Mouse (Mus musculus) hindbrain, embryonic 11.5 days (tissue): ENCODE data around the gene Abhd12. TPM values are rescaled to one million over a fixed set of nuclear protein-coding genes. Genes with fewer than 3 reads are reported as not detected.

Source experiments
- ATAC-seq: fragments of 200-750 bp; cut with Nextera tagmentation; 2 replicates; pipeline ENCODE4 v1.8.0; 2017; ENCODE audit warnings: mild to moderate bottlenecking, moderate TSS enrichment, moderate library complexity; ENCODE audit not compliant: low FRiP score
- DNase-seq: peaks from one replicate; pipeline ENCODE4 v3.0.0-alpha.2; 2015; ENCODE audit warnings: low spot score
- H3K27ac ChIP-seq: fragments of 300-500 bp; sonication (generic); 2 replicates; pipeline ENCODE4 v1.5.1; 2014; ENCODE audit warnings: mild to moderate bottlenecking, low read depth, low read length
- H3K27me3 ChIP-seq: fragments of 300-500 bp; sonication (generic); 2 replicates; pipeline ENCODE4 v1.6.1; 2014; ENCODE audit warnings: mild to moderate bottlenecking, low read length, moderate library complexity, mixed read lengths; ENCODE audit not compliant: control insufficient read depth, insufficient read depth
- H3K36me3 ChIP-seq: fragments of 300-500 bp; sonication (generic); 2 replicates; pipeline ENCODE4 v1.6.1; 2014; ENCODE audit warnings: mild to moderate bottlenecking, low read length, moderate library complexity, mixed read lengths; ENCODE audit not compliant: control insufficient read depth, insufficient read depth
- H3K4me1 ChIP-seq: fragments of 300-500 bp; sonication (generic); replicated peaks from 2 replicates; pipeline ENCODE4 v1.6.1; 2014; ENCODE audit warnings: low read length, mixed read lengths; ENCODE audit not compliant: control insufficient read depth, insufficient read depth
- H3K4me2 ChIP-seq: fragments of 300-500 bp; sonication (generic); replicated peaks from 2 replicates; pipeline ENCODE4 v1.6.1; 2014; ENCODE audit warnings: mild to moderate bottlenecking, low read depth, low read length
- H3K4me3 ChIP-seq: fragments of 300-500 bp; sonication (generic); 2 replicates; pipeline ENCODE4 v1.5.1; 2014; ENCODE audit warnings: low read depth, low read length
- H3K9ac ChIP-seq: fragments of 300-500 bp; sonication (generic); 2 replicates; pipeline ENCODE4 v1.6.1; 2014; ENCODE audit warnings: low read depth, low read length
- H3K9me3 ChIP-seq: fragments of 300-500 bp; sonication (generic); 2 replicates; pipeline ENCODE4 v1.6.1; 2016; ENCODE audit warnings: low read length; ENCODE audit not compliant: control insufficient read depth
- WGBS: fragments of 180-500 bp; shearing (Covaris S2); extraction: QIAGEN DNeasy Blood & Tissue Kit; methylation state at CpG from one replicate; pipeline ENCODE4 v1.1.7; 2014; 5-methylcytosine and 5-hydroxymethylcytosine counted together
- polyA plus RNA-seq: library from polyadenylated mRNA; unstranded; fragments of >200 nt; fragmentation: Nextera tagmentation; extraction: Ambion mirVana; gene quantifications from 2 replicates; pipeline ENCODE4 v1.2.1, GENCODE M21; 2014

The Abhd12 gene
- polyA plus RNA-seq, 1 experiment from 2014 or later, result 56.2 TPM

DNA sequence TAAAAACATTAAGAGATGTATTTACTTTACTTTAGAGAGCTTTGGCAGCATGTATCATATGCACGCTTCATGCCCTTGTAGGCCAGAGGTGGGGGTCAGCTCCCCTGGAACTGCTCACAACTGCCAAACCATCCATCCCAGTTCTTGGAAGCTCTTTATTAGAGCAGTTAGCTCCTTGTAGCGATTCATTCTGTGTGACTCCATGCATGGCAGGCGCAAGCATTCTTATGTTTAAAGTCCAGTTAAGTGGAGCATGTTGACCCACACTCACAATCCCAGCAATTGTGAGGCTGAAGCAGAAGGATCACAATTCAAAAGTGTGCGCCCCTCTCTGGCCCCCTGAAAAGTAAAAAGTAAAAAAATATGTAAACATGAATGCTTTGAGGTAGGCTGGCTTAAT, 27.0 kb downstream of the Abhd12 start:
- Histone ChIP-seq H3K4me2 (no peak overlapping the region), H3K36me3 (no peaks in the 10 kb centered on the region), H3K9ac (no peak overlapping the region), H3K4me3 (no peak overlapping the region), H3K4me1 (no peaks in the 10 kb centered on the region), H3K9me3 (no peaks in the 10 kb centered on the region), H3K27me3 (no peaks in the 10 kb centered on the region), H3K27ac (no peak overlapping the region)
- DNase-seq (no peak), ATAC-seq (no peak)
- 86% methylated on average over 4 of the region's 4 CpGs for WGBS

DNA sequence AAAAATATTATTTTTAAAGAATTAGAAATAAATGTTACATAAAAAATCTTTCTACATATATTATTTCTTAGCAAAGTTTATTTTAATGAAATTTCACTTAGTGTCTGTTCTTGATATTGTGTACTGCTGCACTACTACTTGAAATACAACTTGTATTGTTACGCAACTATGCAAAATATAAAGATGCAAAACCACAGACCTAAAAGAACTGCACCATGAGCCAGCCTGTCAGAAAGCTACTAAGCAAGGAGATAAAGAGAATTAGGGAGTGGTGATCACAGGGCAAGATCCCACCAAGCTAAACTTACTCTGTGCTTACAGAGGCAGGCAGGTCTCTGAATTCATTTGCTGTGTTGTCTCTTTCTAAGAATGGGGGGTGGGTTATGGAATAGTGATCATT, 29.3 kb downstream of the Abhd12 start:
- ATAC-seq (no peak), DNase-seq (no peak)
- H3K27ac ChIP-seq, result no peak overlapping the region
- H3K27me3 ChIP-seq, result no peaks in the 10 kb centered on the region
- H3K4me2 ChIP-seq, result no peak overlapping the region
- WGBS, result 97% methylated on average over 1 of the region's 1 CpGs
- no peaks in the 10 kb centered on the region for H3K9me3 ChIP-seq
- no peaks in the 10 kb centered on the region for H3K4me1 ChIP-seq
- no peak overlapping the region for H3K4me3 ChIP-seq
- H3K9ac ChIP-seq, result no peak overlapping the region
- no peaks in the 10 kb centered on the region for H3K36me3 ChIP-seq

DNA sequence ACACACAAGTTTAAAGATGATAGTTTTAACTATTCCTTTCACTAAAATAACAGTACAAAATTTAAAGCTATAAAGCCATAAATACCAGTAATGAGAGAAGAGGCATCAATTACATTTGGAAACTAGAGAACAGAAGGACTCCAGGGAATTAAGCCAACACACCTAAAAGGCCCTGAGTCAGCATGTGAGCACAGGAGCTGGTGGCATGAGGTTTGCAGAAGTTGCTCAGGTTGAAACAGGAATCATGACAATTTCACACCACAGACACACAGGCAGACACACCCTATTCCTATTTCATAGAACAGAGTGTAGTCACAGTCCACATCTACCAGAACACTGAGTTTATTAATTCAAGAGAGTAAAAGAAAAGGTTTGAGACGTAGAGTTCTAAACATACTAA, 30.0 kb downstream of the Abhd12 start:
- no peaks in the 10 kb centered on the region for H3K4me1 ChIP-seq
- WGBS, result 97% methylated on average over 1 of the region's 1 CpGs
- H3K4me3 ChIP-seq, result no peak overlapping the region
- H3K4me2 ChIP-seq, result no peak overlapping the region
- H3K36me3 ChIP-seq, result no peaks in the 10 kb centered on the region
- no peak overlapping the region for H3K9ac ChIP-seq
- H3K27me3 ChIP-seq, result no peaks in the 10 kb centered on the region
- DNase-seq, result no peak
- no peak overlapping the region for H3K27ac ChIP-seq
- ATAC-seq, result no peak
- no peaks in the 10 kb centered on the region for H3K9me3 ChIP-seq

DNA sequence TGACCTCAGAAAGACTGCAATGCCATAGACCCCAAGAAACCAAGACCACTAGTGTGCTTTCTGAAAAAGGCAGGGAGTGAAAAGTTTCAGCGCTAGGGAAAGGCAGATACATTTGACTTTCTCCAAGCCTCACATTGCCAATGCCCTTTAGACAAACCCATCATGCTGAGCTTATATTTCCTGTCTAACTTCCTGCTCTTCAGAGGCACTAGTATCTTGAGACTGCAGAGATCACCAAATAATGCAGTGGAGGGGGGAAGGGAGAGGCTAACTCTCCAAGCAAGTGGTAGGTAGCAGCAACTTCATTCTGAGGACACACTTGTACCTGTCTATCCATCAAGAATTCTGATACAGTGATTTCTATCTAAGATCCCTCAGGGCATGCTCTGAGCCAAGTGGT, 35.1 kb downstream of the Abhd12 start:
- ATAC-seq, result no peak
- 92% methylated on average over 1 of the region's 1 CpGs for WGBS
- H3K4me2 ChIP-seq, result no peak overlapping the region

DNA sequence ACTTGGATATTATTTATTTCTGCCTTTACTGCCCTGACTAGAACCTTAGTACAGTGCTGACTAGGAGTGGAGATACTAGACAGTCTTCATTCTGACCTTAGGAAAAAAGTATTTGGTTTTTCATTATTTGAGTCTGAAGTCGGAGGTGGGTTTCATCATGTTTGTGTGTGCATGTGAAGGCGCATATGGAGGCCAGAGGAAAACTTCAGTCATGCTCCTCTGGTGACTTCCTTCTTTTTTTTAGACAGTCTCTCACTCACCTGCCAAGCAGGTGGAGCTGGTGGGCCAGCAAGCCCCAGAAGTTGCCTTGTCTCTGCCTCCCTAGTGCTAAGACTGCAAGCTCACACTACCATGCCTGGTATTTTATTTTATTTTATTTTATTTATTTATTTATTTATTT, 37.5 kb downstream of the Abhd12 start:
- ATAC-seq, result no peak
- Histone ChIP-seq H3K36me3 (no peaks in the 10 kb centered on the region), H3K4me2 (no peak overlapping the region), H3K27ac (no peak overlapping the region), H3K27me3 (no peaks in the 10 kb centered on the region), H3K9ac (no peak overlapping the region), H3K4me1 (no peaks in the 10 kb centered on the region), H3K9me3 (no peaks in the 10 kb centered on the region), H3K4me3 (no peak overlapping the region)
- no peak for DNase-seq
- 96% methylated on average over 2 of the region's 2 CpGs for WGBS

More for the DNA sequence above, 35.1 kb downstream of the Abhd12 start:
- DNase-seq, result no peak
- no peaks in the 10 kb centered on the region for H3K36me3 ChIP-seq
- H3K4me1 ChIP-seq, result no peaks in the 10 kb centered on the region
- H3K9me3 ChIP-seq, result no peaks in the 10 kb centered on the region
- no peaks in the 10 kb centered on the region for H3K27me3 ChIP-seq
- H3K4me3 ChIP-seq, result no peak overlapping the region
- no peak overlapping the region for H3K9ac ChIP-seq
- H3K27ac ChIP-seq, result no peak overlapping the region

DNA sequence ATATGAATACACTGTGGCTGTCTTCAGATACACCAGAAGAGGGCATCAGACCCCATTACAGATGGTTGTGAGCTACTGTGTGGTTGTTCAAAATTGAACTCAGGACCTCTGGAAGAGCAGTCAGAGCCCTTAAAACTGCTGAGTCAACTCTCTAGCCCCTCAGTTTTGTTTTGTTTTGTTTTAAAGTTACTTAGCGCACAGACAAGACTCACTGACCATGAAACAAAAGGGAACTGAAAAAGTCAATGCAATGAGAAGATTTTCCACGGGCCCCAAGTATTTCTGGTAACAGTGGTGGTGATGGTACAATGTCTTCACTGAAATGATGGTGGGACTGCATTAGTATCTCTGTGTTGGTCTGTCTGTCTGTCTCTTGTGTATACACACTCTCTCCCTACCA, 43.4 kb downstream of the Abhd12 start:
- Histone ChIP-seq H3K4me2 (no peak overlapping the region), H3K36me3 (no peaks in the 10 kb centered on the region)

DNA sequence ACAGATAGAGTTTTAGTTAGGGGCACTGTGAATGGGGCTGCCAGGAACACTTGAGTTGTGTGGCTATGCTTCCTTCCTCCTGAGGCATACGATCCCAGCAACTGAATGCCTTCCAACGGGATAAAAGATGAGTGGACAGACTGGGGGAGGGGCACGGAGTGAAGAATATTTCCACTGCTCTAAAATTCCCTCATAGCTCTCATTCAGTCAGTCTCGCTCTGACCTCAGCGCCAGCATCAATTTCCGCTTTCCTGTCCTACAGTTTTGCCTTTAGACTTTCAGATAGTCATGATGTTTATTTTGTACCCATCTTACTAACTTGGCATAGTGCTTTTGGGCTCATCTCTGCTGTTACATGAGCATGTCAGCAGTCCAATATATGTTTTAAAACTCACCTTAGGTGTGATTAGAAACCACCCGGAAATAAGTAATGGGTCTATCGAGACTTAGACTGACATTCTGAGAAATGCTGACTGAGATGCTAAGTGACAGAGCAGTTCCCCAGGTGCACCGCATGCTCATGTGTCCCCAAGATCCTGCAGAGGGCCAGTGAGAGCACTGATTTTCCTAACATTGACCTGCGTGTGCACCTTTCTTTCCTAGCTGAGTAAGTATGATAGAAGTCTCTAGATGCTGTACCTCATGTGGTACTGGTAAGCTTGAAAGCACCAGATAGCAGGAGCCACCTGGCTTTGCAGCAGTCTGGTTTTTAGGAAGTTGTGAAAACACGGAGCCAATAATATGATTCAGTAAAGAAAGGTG, 44.7 kb downstream of the Abhd12 start:
- WGBS, result 86% methylated on average over 11 of the region's 11 CpGs
- no peak for DNase-seq
- H3K27ac ChIP-seq, result no peak overlapping the region

More for the DNA sequence above, 43.4 kb downstream of the Abhd12 start:
- WGBS, result 79% methylated on average over 2 of the region's 2 CpGs
- Histone ChIP-seq H3K27ac (no peak overlapping the region), H3K4me1 (no peaks in the 10 kb centered on the region), H3K4me3 (no peak overlapping the region), H3K27me3 (no peaks in the 10 kb centered on the region), H3K9me3 (no peaks in the 10 kb centered on the region), H3K9ac (no peak overlapping the region)
- DNase-seq (no peak), ATAC-seq (no peak)

DNA sequence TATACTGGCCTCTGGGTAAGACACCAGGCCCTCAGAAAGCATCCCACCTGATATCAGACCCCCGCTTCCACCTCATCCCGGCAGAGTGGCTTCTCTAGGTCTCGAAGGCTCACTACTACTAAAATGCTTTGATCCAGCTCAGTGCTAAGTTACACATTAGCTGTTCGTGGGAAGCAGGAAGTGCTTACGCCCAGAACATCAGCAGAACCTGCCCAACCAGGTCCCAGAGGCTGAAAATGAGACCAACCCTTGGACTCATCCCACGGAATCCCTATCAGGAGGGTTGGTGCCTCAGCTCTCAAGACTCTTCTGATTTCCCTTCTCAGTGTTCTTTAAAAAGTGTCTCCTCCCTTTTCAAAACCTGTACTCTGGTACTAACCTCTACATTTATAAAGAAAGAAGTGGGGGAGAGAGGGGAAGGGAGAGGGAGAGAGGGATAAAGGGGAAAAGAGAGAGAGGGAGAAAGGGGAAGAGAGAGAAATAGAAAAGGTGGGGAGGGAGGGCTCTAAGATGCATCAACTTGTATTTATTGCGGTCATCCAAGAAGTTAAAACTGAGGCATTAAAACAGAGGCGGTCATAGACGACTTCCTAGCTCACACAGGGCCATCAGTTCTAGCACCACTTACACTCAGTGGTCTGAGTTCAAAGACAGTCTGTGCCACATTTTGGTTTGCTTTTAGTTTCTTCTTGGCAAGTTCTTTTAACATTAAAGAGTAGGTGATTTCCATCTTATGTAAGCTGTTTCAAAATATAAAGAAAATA, 45.6 kb downstream of the Abhd12 start:
- H3K27me3 ChIP-seq, result no peaks in the 10 kb centered on the region
- H3K4me3 ChIP-seq, result no peak overlapping the region
- no peak for ATAC-seq
- no peak for DNase-seq
- H3K4me1 ChIP-seq, result no peaks in the 10 kb centered on the region
- no peaks in the 10 kb centered on the region for H3K36me3 ChIP-seq
- H3K9ac ChIP-seq, result no peak overlapping the region
- WGBS, result 86% methylated on average over 9 of the region's 9 CpGs
- no peak overlapping the region for H3K27ac ChIP-seq
- no peaks in the 10 kb centered on the region for H3K9me3 ChIP-seq
- H3K4me2 ChIP-seq, result no peak overlapping the region

More for the DNA sequence above, 44.7 kb downstream of the Abhd12 start:
- Histone ChIP-seq H3K27me3 (no peaks in the 10 kb centered on the region), H3K4me1 (no peaks in the 10 kb centered on the region), H3K9ac (no peak overlapping the region), H3K4me3 (no peak overlapping the region), H3K36me3 (no peaks in the 10 kb centered on the region), H3K4me2 (no peak overlapping the region), H3K9me3 (no peaks in the 10 kb centered on the region)
- no peak for ATAC-seq

DNA sequence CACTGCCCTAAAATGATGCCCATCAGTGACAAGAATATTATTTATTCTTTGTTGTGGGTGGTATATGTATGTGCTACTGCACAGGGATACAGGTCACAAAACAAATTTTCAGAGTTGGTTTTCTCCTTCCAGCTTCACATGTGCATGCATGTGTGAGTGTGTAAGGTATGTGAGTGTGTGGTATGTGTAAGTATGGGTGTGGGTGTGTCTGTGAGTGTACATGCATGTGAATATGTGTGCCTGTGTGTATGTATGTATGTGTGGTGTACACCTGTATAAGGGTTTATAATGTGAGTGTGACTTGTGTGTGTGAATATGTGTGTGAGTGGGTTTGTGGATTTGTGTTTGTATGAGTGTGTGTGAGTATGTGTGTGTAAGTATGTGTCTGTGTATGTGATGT, 49.4 kb downstream of the Abhd12 start:
- Histone ChIP-seq H3K9me3 (no peaks in the 10 kb centered on the region), H3K36me3 (no peaks in the 10 kb centered on the region), H3K4me2 (no peak overlapping the region), H3K4me3 (no peak overlapping the region), H3K4me1 (no peaks in the 10 kb centered on the region), H3K27me3 (no peaks in the 10 kb centered on the region), H3K27ac (no peak overlapping the region), H3K9ac (no peak overlapping the region)
- ATAC-seq, result no peak
- DNase-seq, result no peak
